Mouse (Mus musculus) hindbrain, embryonic 15.5 days (tissue): ENCODE data around the gene Coq4. TPM values are rescaled to one million over a fixed set of nuclear protein-coding genes. Genes with fewer than 3 reads are reported as not detected.
"Not testable (repeated sequence)": the region's sequence is repeated elsewhere in the genome, so short reads cannot be mapped to it uniquely, and the experiment has no call there.

Source experiments
- ATAC-seq: fragments of 200-750 bp; cut with Nextera tagmentation; 2 replicates; pipeline ENCODE4 v1.8.0; 2017; ENCODE audit warnings: low read depth, moderate number of reproducible peaks, moderate TSS enrichment; ENCODE audit not compliant: low FRiP score
- H3K27ac ChIP-seq: fragments of 300-500 bp; sonication (generic); replicated peaks from 2 replicates; pipeline ENCODE4 v1.5.1; 2015; ENCODE audit warnings: mild to moderate bottlenecking, inconsistent platforms
- H3K27me3 ChIP-seq: fragments of 300-500 bp; sonication (generic); 2 replicates; pipeline ENCODE4 v1.6.1; 2015; ENCODE audit warnings: control low read depth, inconsistent platforms
- H3K36me3 ChIP-seq: fragments of 300-500 bp; sonication (generic); 2 replicates; pipeline ENCODE4 v1.6.1; 2015; ENCODE audit warnings: control low read depth, inconsistent platforms
- H3K4me1 ChIP-seq: fragments of 300-500 bp; sonication (generic); replicated peaks from 2 replicates; pipeline ENCODE4 v1.6.1; 2015; ENCODE audit warnings: control low read depth, inconsistent platforms
- H3K4me2 ChIP-seq: fragments of 300-500 bp; sonication (generic); 2 replicates; pipeline ENCODE4 v1.6.1; 2015; ENCODE audit warnings: moderate library complexity, mild to moderate bottlenecking, inconsistent platforms
- H3K4me3 ChIP-seq: fragments of 300-500 bp; sonication (generic); 2 replicates; pipeline ENCODE4 v1.5.1; 2015; ENCODE audit warnings: mild to moderate bottlenecking, inconsistent platforms
- H3K9ac ChIP-seq: fragments of 300-500 bp; sonication (generic); 2 replicates; pipeline ENCODE4 v1.6.1; 2015; ENCODE audit warnings: inconsistent platforms
- H3K9me3 ChIP-seq: fragments of 300-500 bp; sonication (generic); 2 replicates; pipeline ENCODE4 v1.6.1; 2016; ENCODE audit warnings: control low read depth, inconsistent platforms
- WGBS: fragments of 180-500 bp; shearing (Covaris S2); methylation state at CpG from one replicate; pipeline ENCODE4 v1.1.7; 2015; 5-methylcytosine and 5-hydroxymethylcytosine counted together
- polyA plus RNA-seq: library from polyadenylated mRNA; unstranded; fragments of >200 nt; fragmentation: Nextera tagmentation; extraction: Ambion mirVana; gene quantifications from 2 replicates; pipeline ENCODE4 v1.2.1, GENCODE M21; 2015

The Coq4 gene
- polyA plus RNA-seq, 1 experiment from 2014 or later = 45.7 TPM

DNA sequence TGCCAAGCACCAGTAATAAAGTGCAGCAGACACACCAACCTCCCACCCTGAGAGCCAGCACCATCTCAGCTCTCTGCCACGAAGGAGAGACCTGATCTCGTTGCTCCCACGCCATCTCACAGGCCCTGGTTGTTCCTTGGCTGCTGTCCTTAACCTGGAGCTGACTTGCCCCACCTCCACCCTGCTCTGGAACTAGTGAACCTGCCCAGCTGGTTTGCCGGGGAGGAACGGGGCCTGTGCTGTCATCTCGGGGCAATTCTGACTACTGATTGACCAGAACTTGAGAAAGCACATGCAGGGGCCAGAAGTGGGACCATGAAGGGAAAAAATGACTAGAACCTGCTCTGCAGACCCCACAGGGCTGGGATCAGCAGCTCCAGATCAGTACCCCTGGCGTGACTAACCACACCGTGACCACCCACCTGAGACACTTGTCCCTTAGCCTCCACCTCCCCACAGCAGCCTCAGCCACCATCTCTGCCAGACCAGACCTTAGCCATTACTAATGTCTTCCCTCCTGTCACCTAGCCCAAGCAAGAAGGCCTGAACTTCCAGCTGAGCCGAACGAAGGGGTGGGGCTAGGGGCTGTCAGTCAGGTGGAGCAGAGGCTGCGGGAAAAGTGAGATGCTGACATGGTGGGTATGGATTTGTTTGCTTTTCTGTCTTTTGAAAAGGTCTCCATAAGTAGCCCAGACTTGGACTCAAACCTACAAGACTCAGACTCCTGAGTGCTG lies 19.1 kb upstream of the Coq4 start:
- Histone ChIP-seq H3K4me3 (no peak overlapping the region), H3K4me1 (no peaks in the 10 kb centered on the region), H3K9ac (no peak overlapping the region), H3K27ac (no peak overlapping the region), H3K36me3 (no peaks in the 10 kb centered on the region), H3K4me2 (no peak overlapping the region), H3K27me3 (no peaks in the 10 kb centered on the region), H3K9me3 (no peaks in the 10 kb centered on the region)
- 73% methylated on average over 11 of the region's 11 CpGs for WGBS
- no peak for ATAC-seq

GRCm38 (mm10) chr2:29768901-29769300 lies 18.4 kb upstream of the Coq4 start:
- ATAC-seq = no peak
- Histone ChIP-seq H3K27me3 (no peaks in the 10 kb centered on the region), H3K4me2 (no peak overlapping the region), H3K36me3 (no peaks in the 10 kb centered on the region), H3K9ac (no peak overlapping the region), H3K4me3 (no peak overlapping the region), H3K9me3 (no peaks in the 10 kb centered on the region), H3K4me1 (no peaks in the 10 kb centered on the region), H3K27ac (no peak overlapping the region)
- WGBS = 71% methylated on average over 9 of the region's 9 CpGs

DNA sequence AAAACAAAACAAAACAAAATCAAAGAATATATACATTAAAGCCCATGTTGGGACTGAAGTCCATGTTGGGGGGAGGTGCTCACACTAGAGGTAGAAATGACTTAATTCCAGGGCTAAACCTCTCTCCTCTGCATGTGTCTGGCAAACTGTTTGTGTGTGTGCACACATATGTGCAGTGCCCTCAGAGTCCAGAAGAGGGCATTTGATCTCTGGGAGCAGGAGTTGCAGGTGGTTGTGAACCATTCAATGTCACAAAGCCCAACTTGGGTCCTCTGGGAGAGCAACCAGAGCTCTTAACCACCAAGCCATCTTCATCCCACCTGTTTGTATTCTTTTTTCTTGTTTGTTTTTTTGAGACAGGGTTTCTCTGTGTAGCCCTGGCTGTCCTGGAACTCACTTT lies 17.1 kb upstream of the Coq4 start:
- no peak overlapping the region for H3K4me3 ChIP-seq
- no peak overlapping the region for H3K27ac ChIP-seq
- no peaks in the 10 kb centered on the region for H3K36me3 ChIP-seq
- no peak overlapping the region for H3K9ac ChIP-seq
- H3K4me2 ChIP-seq = no peak overlapping the region
- H3K4me1 ChIP-seq = no peaks in the 10 kb centered on the region
- no peaks in the 10 kb centered on the region for H3K9me3 ChIP-seq
- no peaks in the 10 kb centered on the region for H3K27me3 ChIP-seq
- ATAC-seq = no peak

- Histone ChIP-seq H3K27me3 (no peaks in the 10 kb centered on the region), H3K36me3 (peaks cover 4% of the 10 kb centered on the region; the same call in 1 of the 2 replicates), H3K27ac (no peak overlapping the region), H3K9ac (no peak overlapping the region), H3K9me3 (no peaks in the 10 kb centered on the region), H3K4me2 (no peak overlapping the region), H3K4me1 (no peaks in the 10 kb centered on the region), H3K4me3 (no peak overlapping the region)
- 89% methylated on average over 8 of the region's 8 CpGs for WGBS
- no peak for ATAC-seq
Observed at GRCm38 (mm10) chr2:29771611-29772461, 15.5 kb upstream of the Coq4 start.

DNA sequence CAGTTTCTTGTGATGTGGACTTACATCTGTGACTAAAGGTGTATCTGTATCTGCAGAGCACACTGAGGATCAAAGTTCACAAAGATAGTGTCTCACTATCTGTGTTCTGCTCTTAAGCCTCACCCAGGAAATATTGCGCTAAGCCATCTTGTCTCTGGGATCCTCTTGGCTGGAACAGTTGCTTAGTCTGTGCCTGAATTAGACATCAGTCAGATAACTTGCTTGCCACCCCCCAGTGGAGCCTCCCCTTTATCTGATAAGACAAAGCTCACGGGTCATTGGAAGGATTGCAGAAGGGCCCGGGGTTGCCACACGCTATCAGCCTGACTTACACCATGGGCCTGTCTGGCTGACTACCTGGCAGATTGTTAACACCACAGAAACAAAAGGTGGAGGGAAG lies 14.0 kb upstream of the Coq4 start:
- no peak overlapping the region for H3K4me2 ChIP-seq
- H3K27me3 ChIP-seq = no peaks in the 10 kb centered on the region
- no peak overlapping the region for H3K9ac ChIP-seq
- no peaks in the 10 kb centered on the region for H3K4me1 ChIP-seq
- 94% methylated on average over 4 of the region's 4 CpGs for WGBS
- no peak for ATAC-seq
- no peak overlapping the region for H3K27ac ChIP-seq
- peaks cover 19% of the 10 kb centered on the region for H3K36me3 ChIP-seq
- no peaks in the 10 kb centered on the region for H3K9me3 ChIP-seq
- H3K4me3 ChIP-seq = no peak overlapping the region

GRCm38 (mm10) chr2:29781256-29781655 lies 6.0 kb upstream of the Coq4 start:
- not testable (repeated sequence) for ATAC-seq, H3K4me2 ChIP-seq, H3K4me1 ChIP-seq, H3K27ac ChIP-seq, H3K9ac ChIP-seq, H3K9me3 ChIP-seq, H3K27me3 ChIP-seq, H3K4me3 ChIP-seq
- 89% methylated on average over 2 of the region's 2 CpGs for WGBS
- H3K36me3 ChIP-seq = peaks cover 86% of the 10 kb centered on the region

- 61% methylated on average over 4 of the region's 4 CpGs for WGBS
- no peaks in the 10 kb centered on the region for H3K27me3 ChIP-seq
- H3K4me1 ChIP-seq = peaks cover 17% of the 10 kb centered on the region
- H3K4me3 ChIP-seq = no peak overlapping the region
- H3K36me3 ChIP-seq = peaks cover 58% of the 10 kb centered on the region
- no peak overlapping the region for H3K9ac ChIP-seq
- H3K9me3 ChIP-seq = no peaks in the 10 kb centered on the region
- no peak overlapping the region for H3K4me2 ChIP-seq
- no peak overlapping the region for H3K27ac ChIP-seq
- ATAC-seq = no peak
Observed at GRCm38 (mm10) chr2:29784290-29784689, 3.0 kb upstream of the Coq4 start.

DNA sequence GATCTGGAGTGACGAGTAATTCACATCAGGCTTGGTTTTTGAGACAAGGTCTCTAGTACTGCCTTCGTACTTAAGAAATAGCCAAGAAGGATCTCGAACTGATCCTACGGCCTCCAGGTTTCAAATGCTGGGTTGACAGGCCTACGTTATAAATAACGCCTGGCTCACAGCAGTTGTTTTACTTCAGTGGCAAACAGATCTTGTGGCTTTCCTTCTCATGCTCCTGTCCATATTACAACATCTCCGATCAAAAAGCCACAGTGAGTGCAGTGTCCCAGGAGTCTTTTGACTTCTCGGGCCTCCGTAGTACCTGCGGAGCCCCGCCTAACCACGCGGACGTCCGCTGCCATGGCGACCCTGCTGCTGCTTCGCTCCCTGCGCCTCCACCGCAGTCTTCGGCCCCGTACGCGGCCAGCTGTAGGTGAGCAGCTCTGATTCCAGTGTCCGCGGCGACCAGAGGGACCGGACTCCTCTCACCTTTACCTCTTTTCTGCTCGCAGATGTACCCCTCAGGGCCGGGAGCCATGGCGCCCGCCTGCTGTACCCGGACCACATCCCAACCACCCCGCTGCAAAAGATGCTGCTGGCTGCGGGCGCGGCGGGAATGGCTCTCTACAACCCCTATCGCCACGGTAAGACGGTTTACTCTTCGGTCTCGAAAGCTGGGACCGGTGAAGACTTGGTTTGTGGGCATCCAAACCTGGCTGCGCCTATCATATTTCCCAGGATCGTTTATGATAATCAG lies 816 bp downstream of the Coq4 start, which contains the start of gene Trub2:
Gene Trub2, minus strand, starts transcription at position 566 of the 745 bp plus-strand sequence.
- H3K4me2 ChIP-seq = peak within 1 kb of the TSS; percentile 83
- ATAC-seq = peak; percentile 87

DNA sequence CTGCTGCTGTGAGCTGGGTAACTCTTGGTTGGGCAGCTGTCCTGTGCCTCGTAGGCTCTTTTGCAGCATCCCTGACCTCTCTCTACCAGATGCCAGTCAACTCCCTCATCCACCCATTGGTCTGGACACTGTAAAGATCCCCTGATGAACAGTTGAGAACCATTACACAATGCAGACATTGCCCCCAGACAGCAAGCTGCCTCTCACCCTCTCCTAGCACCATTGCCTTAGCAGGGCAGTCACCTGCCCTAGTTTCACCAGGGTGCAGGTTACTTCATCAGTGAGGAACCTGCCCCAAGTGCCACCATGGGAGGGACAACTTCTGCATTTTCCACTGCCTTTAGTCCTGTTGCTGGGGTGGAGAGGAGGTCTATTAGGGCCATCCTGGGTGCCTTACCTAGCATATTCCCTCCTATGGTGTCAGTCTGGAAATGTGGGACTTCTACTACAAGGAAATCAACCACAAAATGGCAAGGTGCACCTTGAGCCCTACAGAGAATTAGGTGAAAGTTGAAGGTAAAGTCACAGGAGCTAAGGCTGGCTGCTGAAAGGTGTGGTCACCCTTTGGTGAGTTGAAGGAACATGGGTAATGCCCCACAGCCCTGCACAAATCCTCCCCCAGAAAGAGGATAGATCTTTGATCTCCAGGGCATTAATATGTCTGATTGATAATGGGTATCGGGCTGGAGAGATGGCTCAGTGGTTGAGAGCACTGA lies 5.6 kb downstream of the Coq4 start:
- peaks cover 10% of the 10 kb centered on the region for H3K4me1 ChIP-seq
- no peak overlapping the region for H3K27ac ChIP-seq
- peaks cover 54% of the 10 kb centered on the region for H3K36me3 ChIP-seq
- ATAC-seq = no peak
- H3K9ac ChIP-seq = no peak overlapping the region
- no peak overlapping the region for H3K4me3 ChIP-seq
- 96% methylated on average over 2 of the region's 2 CpGs for WGBS
- H3K9me3 ChIP-seq = no peaks in the 10 kb centered on the region
- no peak overlapping the region for H3K4me2 ChIP-seq
- no peaks in the 10 kb centered on the region for H3K27me3 ChIP-seq

More for the DNA sequence above, 816 bp downstream of the Coq4 start, which contains the start of gene Trub2:
- no peaks in the 10 kb centered on the region for H3K27me3 ChIP-seq
- peaks cover 19% of the 10 kb centered on the region for H3K4me1 ChIP-seq
- peaks cover 52% of the 10 kb centered on the region for H3K36me3 ChIP-seq
- H3K9ac ChIP-seq = peak within 1 kb of the TSS; percentile 76
- peak within 1 kb of the TSS; percentile 80 for H3K27ac ChIP-seq
- under 1% methylated on average over 45 of the region's 45 CpGs for WGBS
- H3K9me3 ChIP-seq = no peaks in the 10 kb centered on the region
- peak within 1 kb of the TSS; percentile 64 for H3K4me3 ChIP-seq

- peak within 1 kb of the TSS; percentile 87 for H3K9ac ChIP-seq
- H3K4me3 ChIP-seq = peak within 1 kb of the TSS; percentile 69
- WGBS = 5% methylated on average over 28 of the region's 28 CpGs
- H3K4me2 ChIP-seq = peak within 1 kb of the TSS; percentile 76
- H3K36me3 ChIP-seq = peaks cover 33% of the 10 kb centered on the region
- peak within 1 kb of the TSS; percentile 91 for H3K27ac ChIP-seq
- H3K4me1 ChIP-seq = peaks cover 18% of the 10 kb centered on the region
- ATAC-seq = peak; percentile 97
- H3K27me3 ChIP-seq = no peaks in the 10 kb centered on the region
- H3K9me3 ChIP-seq = no peaks in the 10 kb centered on the region
Observed at GRCm38 (mm10) chr2:29802075-29802826, 15.0 kb downstream of the Coq4 start, which contains the start of gene Slc27a4. Slc27a4 (plus strand) TSS chr2:29802634.

GRCm38 (mm10) chr2:29802827-29803201 lies 15.5 kb downstream of the Coq4 start:
- Histone ChIP-seq H3K4me2 (peak overlapping the region; percentile 76), H3K4me1 (peaks cover 18% of the 10 kb centered on the region), H3K9me3 (no peaks in the 10 kb centered on the region), H3K9ac (peak overlapping the region; percentile 87), H3K27me3 (no peaks in the 10 kb centered on the region), H3K36me3 (peaks cover 36% of the 10 kb centered on the region), H3K27ac (peak overlapping the region; percentile 91), H3K4me3 (peak overlapping the region; percentile 69)
- 0% methylated on average over 31 of the region's 39 CpGs for WGBS
- no peak for ATAC-seq
